Mouse (Mus musculus): ENCODE data around the gene Rcan2.
A peak's percentile ranks its signal among the peaks of the same experiment; 100 is the strongest.

Gene Rcan2

GRCm38 (mm10) chr17:44026378-44026777 lies 225.2 kb downstream of the Rcan2 start:
- DNase-seq: no peak

- no peak for DNase-seq
Measured at GRCm38 (mm10) chr17:44026786-44027185, 225.6 kb downstream of the Rcan2 start.

DNA sequence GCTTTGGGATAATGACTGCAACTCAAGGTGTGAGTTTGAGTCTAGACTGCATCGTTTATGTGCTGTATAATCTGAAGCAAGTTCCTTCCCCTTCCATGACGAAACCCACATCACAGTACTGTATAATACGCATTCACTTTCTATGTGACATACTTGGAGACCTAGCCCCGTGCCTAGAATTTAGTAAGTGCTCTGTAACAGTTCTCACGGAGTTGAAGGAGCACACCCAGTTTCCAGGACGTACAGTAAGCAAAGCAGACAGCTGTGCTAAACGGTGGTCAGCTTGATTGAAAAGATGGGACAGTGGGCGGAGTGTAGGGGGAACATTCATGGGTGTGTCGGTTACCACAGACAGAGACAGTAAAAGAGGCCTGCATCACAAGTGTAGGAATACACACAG lies 226.2 kb downstream of the Rcan2 start:
- no peak for DNase-seq

DNA sequence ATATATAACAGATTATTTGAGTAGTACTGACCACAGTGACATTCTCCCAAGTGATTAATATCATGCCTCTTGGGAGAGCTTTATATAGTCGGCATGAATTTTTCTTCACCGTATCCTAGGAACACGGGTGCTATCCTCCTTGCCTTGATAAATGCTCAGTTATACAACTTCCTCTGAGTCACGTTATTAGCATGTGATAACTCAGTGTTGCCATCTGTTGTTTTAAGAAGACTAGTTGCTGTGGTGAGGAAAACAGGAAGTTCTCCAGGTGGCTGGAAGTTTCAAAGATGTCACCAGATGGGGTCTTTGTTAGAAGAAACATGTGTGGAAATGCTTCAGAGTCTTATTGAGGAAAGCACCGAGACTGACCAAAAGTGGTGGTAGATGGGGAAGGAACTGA lies 228.5 kb downstream of the Rcan2 start:
- DNase-seq: no peak

- peak; percentile 13 for DNase-seq
Measured at GRCm38 (mm10) chr17:44030776-44031587, 229.8 kb downstream of the Rcan2 start.

DNA sequence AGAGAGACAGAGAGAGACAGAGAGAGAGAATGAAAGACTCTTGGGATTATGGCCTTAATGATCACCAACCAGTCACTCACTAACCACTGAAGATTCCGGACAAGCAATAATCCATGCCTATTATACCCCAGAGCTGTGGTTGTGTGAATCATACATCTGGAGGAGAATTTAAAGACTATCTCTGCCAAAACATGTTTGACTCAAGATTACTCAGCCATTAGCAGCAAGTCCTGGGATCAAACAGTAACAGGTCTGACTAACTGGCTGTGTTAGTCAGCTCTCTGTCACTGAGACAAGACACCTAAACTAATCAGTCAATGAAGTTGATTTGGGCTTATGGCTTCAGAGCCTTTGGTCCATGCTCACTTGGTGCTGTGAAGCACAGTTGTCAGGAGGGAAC lies 233.9 kb downstream of the Rcan2 start:
- DNase-seq: no peak

DNA sequence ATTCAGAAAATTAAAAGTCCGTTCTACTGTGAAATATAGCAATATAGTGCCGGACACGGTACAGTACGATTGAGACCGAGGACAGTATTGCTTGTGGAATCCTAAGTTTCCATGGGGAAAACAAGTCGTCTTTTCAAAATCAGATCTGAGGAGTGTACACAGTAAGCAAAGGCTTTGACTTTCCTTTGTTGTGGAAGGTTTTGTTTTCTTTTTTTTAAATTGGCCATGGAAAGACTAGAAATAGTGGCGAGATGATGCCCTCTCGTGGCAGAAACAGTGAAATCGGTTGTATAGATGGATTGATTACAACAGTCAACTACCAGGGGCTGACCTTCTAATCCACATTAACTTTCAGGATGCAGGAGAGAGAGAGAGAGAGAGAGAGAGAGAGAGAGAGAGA lies 237.5 kb downstream of the Rcan2 start:
- DNase-seq: peak; percentile 45

DNA sequence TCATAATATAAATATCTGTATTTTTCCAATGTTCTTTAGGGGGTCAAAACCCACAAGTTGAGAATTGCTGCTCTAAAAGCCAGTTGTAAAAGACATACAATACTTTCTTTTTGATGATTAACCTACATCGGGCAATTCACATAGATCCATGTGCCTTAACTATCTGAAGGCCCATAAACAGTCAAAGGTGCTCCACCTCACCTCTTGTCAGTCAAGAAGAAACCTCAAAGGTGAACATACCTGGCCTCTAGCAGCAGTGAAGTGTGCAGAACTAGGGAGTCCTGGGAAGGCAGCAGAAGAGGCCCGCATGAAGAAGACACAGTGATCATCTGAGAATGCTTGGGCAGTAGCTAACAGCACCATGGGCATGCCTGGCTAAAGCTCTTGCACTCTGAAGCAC lies 239.3 kb downstream of the Rcan2 start:
- DNase-seq: no peak

- no peak for DNase-seq
Measured at GRCm38 (mm10) chr17:44042301-44042700, 241.2 kb downstream of the Rcan2 start.

- DNase-seq: no peak
Measured at GRCm38 (mm10) chr17:44042861-44043260, 241.7 kb downstream of the Rcan2 start.

GRCm38 (mm10) chr17:44053427-44053826 lies 252.3 kb downstream of the Rcan2 start:
- DNase-seq: no peak

GRCm38 (mm10) chr17:44057123-44057522 lies 256.0 kb downstream of the Rcan2 start:
- no peak for DNase-seq

DNA sequence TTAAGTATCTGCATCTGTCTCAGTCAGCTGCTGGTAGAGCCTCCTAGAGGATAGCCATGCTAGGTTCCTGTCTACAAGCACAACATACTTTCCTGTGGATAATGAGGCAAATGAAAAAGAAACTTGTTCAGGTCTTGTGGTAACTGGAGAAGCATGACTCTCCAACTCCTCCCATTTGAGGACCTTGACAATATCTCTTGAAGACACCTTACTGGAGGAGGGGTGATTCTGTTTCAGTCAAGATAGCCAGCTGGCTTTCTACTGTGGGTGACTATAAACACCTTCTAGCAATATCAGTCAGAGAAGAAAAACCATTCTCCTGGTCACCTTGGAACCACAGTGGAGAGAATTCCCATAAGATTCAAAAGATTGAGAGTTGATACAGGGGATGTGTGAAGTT lies 257.0 kb downstream of the Rcan2 start:
- no peak for DNase-seq

DNA sequence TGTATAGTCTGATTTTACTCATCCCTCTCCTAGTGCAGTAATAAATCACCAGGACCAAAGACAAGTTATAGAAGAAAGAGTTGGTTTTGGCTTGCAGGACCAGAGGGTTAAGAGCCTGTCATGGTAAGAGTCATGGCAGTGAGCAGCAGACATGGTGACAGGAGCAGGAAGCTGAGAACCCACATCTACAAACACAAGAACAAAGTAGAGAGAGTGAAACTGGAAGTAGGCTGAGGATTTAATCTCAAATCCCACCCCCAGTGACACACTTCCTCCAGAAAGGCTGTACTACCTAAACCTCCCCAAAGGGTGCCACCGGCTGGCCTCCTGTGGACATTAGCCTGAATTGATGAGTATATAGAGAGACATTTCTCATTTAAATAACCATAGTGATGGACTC lies 259.6 kb downstream of the Rcan2 start:
- DNase-seq: no peak

- DNase-seq: peak; percentile 10
Measured at GRCm38 (mm10) chr17:44061289-44061890, 260.2 kb downstream of the Rcan2 start.

DNA sequence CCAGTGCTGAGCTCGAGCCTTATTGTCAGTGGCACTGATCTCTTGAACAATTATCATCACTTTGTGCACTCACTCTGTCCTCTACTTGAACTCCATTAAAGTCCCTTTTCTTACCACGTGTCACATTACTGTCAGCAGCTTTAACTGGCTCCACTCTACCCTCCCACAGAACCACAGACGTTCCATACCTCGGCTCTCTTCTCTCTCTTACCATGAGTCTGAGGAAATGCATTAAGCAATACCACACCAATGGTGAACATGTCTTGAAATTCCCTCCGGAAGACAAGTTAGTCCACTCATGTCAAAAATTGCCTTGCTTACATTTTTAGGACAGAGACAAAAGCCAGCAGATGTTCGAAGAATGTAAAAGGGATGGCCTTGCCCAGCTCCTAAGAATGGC lies 267.7 kb downstream of the Rcan2 start:
- DNase-seq: no peak

- DNase-seq: no peak
Measured at GRCm38 (mm10) chr17:44071680-44072079, 270.5 kb downstream of the Rcan2 start.

DNA sequence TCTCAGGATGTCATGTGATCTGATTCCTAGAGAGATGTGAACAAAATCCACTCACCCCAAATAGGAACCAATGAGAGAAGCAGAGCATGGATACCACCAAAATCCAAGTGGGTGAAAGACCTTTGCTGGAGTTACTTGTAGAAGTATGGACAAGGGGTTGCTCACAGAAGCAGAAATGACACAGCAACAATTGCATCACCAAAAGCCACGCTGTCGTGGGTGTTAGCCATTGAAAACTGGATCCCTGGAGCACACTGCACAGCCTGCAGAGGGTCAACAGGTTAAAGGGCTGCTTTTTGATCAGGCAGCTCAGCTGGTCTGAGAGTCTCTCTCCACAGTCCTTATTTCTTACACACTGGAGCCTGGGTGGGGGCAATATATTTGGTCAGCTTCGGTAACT lies 274.4 kb downstream of the Rcan2 start:
- no peak for DNase-seq

DNA sequence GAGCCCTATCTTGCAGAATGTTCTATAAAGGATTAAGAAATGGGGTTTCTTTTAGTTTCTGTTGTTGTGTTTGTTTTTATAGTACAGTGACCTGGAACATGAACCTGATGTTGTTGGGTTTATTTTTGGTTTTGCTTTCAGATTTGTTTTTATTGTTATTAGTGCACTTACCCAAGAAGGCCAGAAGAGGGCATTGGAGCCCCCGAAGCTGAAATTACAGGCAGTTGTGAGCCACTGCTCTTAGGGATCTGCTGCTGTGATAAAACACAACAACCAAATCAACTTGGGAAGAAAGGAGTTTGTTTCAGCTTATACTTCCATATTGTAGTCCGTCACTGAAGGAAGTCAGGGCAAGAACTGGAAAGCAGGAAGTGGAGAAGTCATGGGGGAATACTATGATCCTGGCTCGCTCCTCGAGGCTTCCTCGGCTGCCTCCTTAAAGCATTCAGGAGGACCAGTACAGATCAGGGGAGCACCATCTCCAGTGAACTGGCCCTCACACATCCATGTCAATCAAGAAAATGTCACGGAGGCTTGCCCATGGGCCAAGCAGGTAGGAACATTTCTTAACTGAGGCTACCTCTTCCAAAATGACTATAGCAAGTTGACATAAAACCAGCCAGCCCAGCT lies 275.0 kb downstream of the Rcan2 start:
- peak; percentile 47 for DNase-seq

- no peak for DNase-seq
Measured at GRCm38 (mm10) chr17:44077146-44077842, 276.1 kb downstream of the Rcan2 start.

DNA sequence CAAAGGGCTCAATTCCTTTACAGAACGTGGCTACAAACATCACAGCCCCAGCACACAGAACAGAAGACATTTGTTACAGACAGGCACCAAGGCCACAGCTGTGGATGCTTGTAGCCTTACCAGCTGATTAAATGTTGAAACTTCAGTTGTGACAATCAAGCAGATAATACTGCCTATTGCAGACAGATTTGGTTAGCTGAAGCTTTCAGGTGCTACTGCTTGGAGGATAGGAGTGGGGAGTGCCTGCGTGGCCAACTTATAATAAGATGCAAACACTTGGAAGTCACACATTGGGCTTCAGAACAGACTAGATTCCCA lies 276.7 kb downstream of the Rcan2 start:
- DNase-seq: no peak

GRCm38 (mm10) chr17:44078631-44079350 lies 277.6 kb downstream of the Rcan2 start, which contains the start of gene Enpp5:
Enpp5 (plus strand) TSS chr17:44078813.
- peak; percentile 91 for DNase-seq

GRCm38 (mm10) chr17:44083156-44083555 lies 282.0 kb downstream of the Rcan2 start:
- no peak for DNase-seq
